Comparison of ENCODE assay signal across 8 mouse cellular contexts in genomic region chr12:100282025-100282885, GRCm38 (mm10).
A peak's percentile ranks its signal among the peaks of the same experiment; 100 is the strongest.
DNase-seq lines count a peak whose midpoint lies in the region; ATAC-seq lines count a peak whose summit lies in the region.

No protein-coding gene starts in this region.

- ATAC-seq in frontal cortex, adult (ENCODE audit: low TSS enrichment), result peak; percentile 64
- peak; percentile 97 for ATAC-seq in activated CD4-positive, CD25-positive, alpha-beta regulatory T cell, adult 4 months
- peak; percentile 58 for ATAC-seq in heart, embryonic 11.5 days (replicated peaks; ENCODE audit: insufficient number of reproducible peaks, low FRiP score, low TSS enrichment)
- ATAC-seq in limb, embryonic 11.5 days (ENCODE audit: insufficient number of reproducible peaks, low FRiP score, low TSS enrichment, low read depth), result peak; percentile 61
- peak; percentile 77 for ATAC-seq in midbrain, embryonic 14.5 days (ENCODE audit: low FRiP score, low TSS enrichment)

- H3K9ac ChIP-seq in heart, embryonic 11.5 days (ENCODE audit: low read depth, low read length), result peak overlapping the region; percentile 46; the same call in 1 of the 2 replicates
- 0 out of 2 replicates have a peak overlapping the region, but pooled peaks have one; percentile 8 for H3K9ac ChIP-seq in limb, embryonic 11.5 days (ENCODE audit: low read length)
- no peak overlapping the region; the same call in 1 of the 2 replicates for H3K9ac ChIP-seq in midbrain, embryonic 14.5 days (replicated peaks; ENCODE audit: low read length)

- H3K36me3 ChIP-seq in heart, embryonic 11.5 days (ENCODE audit: control insufficient read depth, insufficient read depth, low read length), result no peaks in the 10 kb centered on the region
- H3K36me3 ChIP-seq in limb, embryonic 11.5 days (ENCODE audit: control insufficient read depth, insufficient read depth, low read length), result no peaks in the 10 kb centered on the region
- H3K36me3 ChIP-seq in midbrain, embryonic 14.5 days (ENCODE audit: control insufficient read depth, insufficient read depth, low read length), result no peaks in the 10 kb centered on the region

- no peak for DNase-seq in frontal cortex, postnatal 14 days (ENCODE audit: low spot score in 2 of 2)
- peak; percentile 41 for DNase-seq in limb, embryonic 11.5 days (ENCODE audit: low spot score)
- DNase-seq in midbrain, embryonic 14.5 days, result peak; percentile 69
- DNase-seq in thymus, postnatal 4 days, result peak; percentile 46
- DNase-seq in left cerebral cortex, adult 9 months (ENCODE audit: low spot score in 2 of 2), result no peak

- H3K27ac ChIP-seq in heart, embryonic 11.5 days (ENCODE audit: low read depth, low read length), result peak overlapping the region; percentile 64
- peak overlapping the region; percentile 74 for H3K27ac ChIP-seq in limb, embryonic 11.5 days (replicated peaks; ENCODE audit: low read depth, low read length)
- H3K27ac ChIP-seq in midbrain, embryonic 14.5 days (replicated peaks; ENCODE audit: low read depth, low read length), result peak overlapping the region; percentile 78

- H3K4me3 ChIP-seq in heart, embryonic 11.5 days (ENCODE audit: low read depth, low read length), result no peak overlapping the region
- no peak overlapping the region for H3K4me3 ChIP-seq in limb, embryonic 11.5 days (ENCODE audit: low read depth, low read length)
- no peak overlapping the region for H3K4me3 ChIP-seq in midbrain, embryonic 14.5 days (replicated peaks; ENCODE audit: low read depth, low read length)

- no peaks in the 10 kb centered on the region for H3K9me3 ChIP-seq in heart, embryonic 11.5 days (replicated peaks; ENCODE audit: control insufficient read depth, low read length)
- no peaks in the 10 kb centered on the region for H3K9me3 ChIP-seq in limb, embryonic 11.5 days (ENCODE audit: control insufficient read depth, low read length)
- no peaks in the 10 kb centered on the region for H3K9me3 ChIP-seq in midbrain, embryonic 14.5 days (ENCODE audit: control insufficient read depth, low read length)

- 51% methylated on average over 8 of the region's 8 CpGs for WGBS in heart, embryonic 11.5 days (ENCODE audit: insufficient replicate concordance)
- 64% methylated on average over 8 of the region's 8 CpGs for WGBS in limb, embryonic 11.5 days
- 46% methylated on average over 8 of the region's 8 CpGs for WGBS in midbrain, embryonic 14.5 days

- H3K4me2 ChIP-seq in heart, embryonic 11.5 days, result no peak overlapping the region
- H3K4me2 ChIP-seq in limb, embryonic 11.5 days (ENCODE audit: low read depth, severe bottlenecking), result no peak overlapping the region
- H3K4me2 ChIP-seq in midbrain, embryonic 14.5 days (ENCODE audit: low read length), result no peak overlapping the region

- H3K27me3 ChIP-seq in heart, embryonic 11.5 days (ENCODE audit: control insufficient read depth, insufficient read depth, low read length), result no peaks in the 10 kb centered on the region
- H3K27me3 ChIP-seq in limb, embryonic 11.5 days (ENCODE audit: control insufficient read depth, insufficient read depth, low read length), result no peaks in the 10 kb centered on the region
- no peaks in the 10 kb centered on the region for H3K27me3 ChIP-seq in midbrain, embryonic 14.5 days (ENCODE audit: control insufficient read depth, insufficient read depth, low read length)

- H3K4me1 ChIP-seq in heart, embryonic 11.5 days (ENCODE audit: control insufficient read depth, insufficient read depth, low read length), result peaks cover 19% of the 10 kb centered on the region
- no peaks in the 10 kb centered on the region; the same call in 1 of the 2 replicates for H3K4me1 ChIP-seq in limb, embryonic 11.5 days (ENCODE audit: control insufficient read depth, insufficient read depth, low read length)
- H3K4me1 ChIP-seq in midbrain, embryonic 14.5 days (ENCODE audit: control insufficient read depth, insufficient read depth, low read length), result peaks cover 10% of the 10 kb centered on the region

Comparison
In these comparisons a context has a peak if more than half of its experiments do, and no peak if none do; other contexts are left out.
1. DNase-seq: peak in limb, embryonic 11.5 days (single experiment), midbrain, embryonic 14.5 days (single experiment) and thymus, postnatal 4 days (single experiment); none in frontal cortex, postnatal 14 days (0 of 2) and left cerebral cortex, adult 9 months (0 of 2).
2. Peak in every context shown above with its lines, with median percentiles within 50 percentile points of each other: ATAC-seq and H3K27ac ChIP-seq.